Mouse (Mus musculus) erythroblast, adult 5-6 weeks (primary cell): ENCODE data around the gene Capn5. TPM values are rescaled to one million over a fixed set of nuclear protein-coding genes. Genes with fewer than 3 reads are reported as not detected.
"Not testable (repeated sequence)": the region's sequence is repeated elsewhere in the genome, so short reads cannot be mapped to it uniquely, and the experiment has no call there.

Experiments
- ATAC-seq: replicated peaks from 2 replicates; pipeline ENCODE4 v1.8.0; 2016; ENCODE audit warnings: moderate number of reproducible peaks, mild to moderate bottlenecking, moderate TSS enrichment, inconsistent platforms; ENCODE audit not compliant: poor library complexity, low FRiP score, severe bottlenecking
- total RNA-seq, 2 experiments: library from RNA; stranded (forward) in 1 of 2; stranded (reverse) in 1 of 2; fragments of 150-400 nt in 1 of 2; fragments of 200-764, 138-1000 nt in 1 of 2; gene quantifications; 2 replicates each; pipeline versions ENCODE4 v1.2.3 to v1.2.4; 2015 to 2017; ENCODE audit warnings: low replicate concordance in 2 of 2

Gene Capn5
- 18.0 and 21.7 TPM in 2 replicates for total RNA-seq (2015; ENCODE audit: low replicate concordance)
- total RNA-seq (2017; ENCODE audit: low replicate concordance), result 20.1 and 31.3 TPM in 2 replicates

GRCm38 (mm10) chr7:98177929-98178559 lies at the start of gene Capn5:
Gene Capn5 (minus strand): TSS chr7:98178274.
- ATAC-seq, result peak; percentile 61

- no peak for ATAC-seq
Observed at GRCm38 (mm10) chr7:98223796-98224195, 45.7 kb upstream of the Capn5 start.

- ATAC-seq, result no peak
Observed at GRCm38 (mm10) chr7:98216713-98217112, 38.6 kb upstream of the Capn5 start.

GRCm38 (mm10) chr7:98202946-98203345 lies 24.9 kb upstream of the Capn5 start:
- no peak for ATAC-seq

GRCm38 (mm10) chr7:98201493-98202028 lies 23.5 kb upstream of the Capn5 start:
- no peak for ATAC-seq

- ATAC-seq, result no peak
Observed at GRCm38 (mm10) chr7:98200396-98200795, 22.3 kb upstream of the Capn5 start.

GRCm38 (mm10) chr7:98199381-98199780 lies 21.3 kb upstream of the Capn5 start, which contains the start of gene B3gnt6:
Gene B3gnt6 (minus strand): TSS chr7:98199481.
- ATAC-seq, result no peak

GRCm38 (mm10) chr7:98195151-98195801 lies 17.2 kb upstream of the Capn5 start:
- ATAC-seq, result no peak

GRCm38 (mm10) chr7:98194026-98194792 lies 16.1 kb upstream of the Capn5 start:
- ATAC-seq, result no peak

GRCm38 (mm10) chr7:98193515-98194025 lies 15.5 kb upstream of the Capn5 start:
- ATAC-seq, result peak; percentile 21; the same call in 1 of the 2 replicates

- peak; percentile 62 for ATAC-seq
Observed at GRCm38 (mm10) chr7:98191571-98192250, 13.6 kb upstream of the Capn5 start.

GRCm38 (mm10) chr7:98190578-98190977 lies 12.5 kb upstream of the Capn5 start:
- ATAC-seq, result peak; percentile 47; the same call in 1 of the 2 replicates

- ATAC-seq, result peak; percentile 36; the same call in 1 of the 2 replicates
Observed at GRCm38 (mm10) chr7:98189745-98190144, 11.7 kb upstream of the Capn5 start.

GRCm38 (mm10) chr7:98188680-98189079 lies 10.6 kb upstream of the Capn5 start:
- no peak for ATAC-seq

GRCm38 (mm10) chr7:98188238-98188637 lies 10.2 kb upstream of the Capn5 start:
- no peak for ATAC-seq

- not testable (repeated sequence) for ATAC-seq
Observed at GRCm38 (mm10) chr7:98187332-98187731, 9.3 kb upstream of the Capn5 start.

GRCm38 (mm10) chr7:98186637-98187036 lies 8.6 kb upstream of the Capn5 start:
- no peak for ATAC-seq

- no peak for ATAC-seq
Observed at GRCm38 (mm10) chr7:98185326-98185725, 7.3 kb upstream of the Capn5 start.

GRCm38 (mm10) chr7:98178560-98179231 lies 622 bp upstream of the Capn5 start:
- peak; percentile 3; the same call in 1 of the 2 replicates for ATAC-seq
